In the genomic region with DNA sequence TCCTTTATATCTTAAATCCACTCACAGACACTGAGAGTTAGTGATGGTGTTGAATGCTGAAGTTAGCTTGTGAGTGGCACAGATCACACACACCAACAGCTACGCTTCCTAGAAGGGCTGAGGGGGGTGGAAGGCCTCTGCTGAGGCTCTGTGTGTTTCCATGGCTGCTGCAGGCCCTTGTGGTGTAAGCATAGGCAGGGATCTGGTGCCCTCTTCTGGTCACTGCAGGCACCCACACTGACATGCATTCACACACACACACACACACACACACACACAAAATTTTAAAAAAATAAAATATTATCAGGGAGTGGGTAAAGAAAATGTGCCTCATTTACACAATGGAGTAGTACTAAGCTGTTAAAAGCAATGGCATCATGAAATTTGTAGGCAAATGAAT, we compare ENCODE assay signal across 10 mouse cellular contexts.
DNase-seq lines count a peak whose midpoint lies in the region; ATAC-seq and TF ChIP-seq lines count a peak whose summit lies in the region.
"Had no signal": no experiment of that assay in that cellular context is flagged by ENCODE, and none has a peak within 500 bp of the region (broad histone marks: within the 10 kb centered on the region; RNA-seq: fewer than 3 reads in every experiment).

No protein-coding gene starts in this region.

- H3K9me3 ChIP-seq in hindbrain, embryonic 11.5 days (ENCODE audit: control insufficient read depth, low read length), result no peaks in the 10 kb centered on the region; the same call in 1 of the 2 replicates
- H3K9me3 ChIP-seq in hindbrain, embryonic 13.5 days, result no peaks in the 10 kb centered on the region

- WGBS in hindbrain, embryonic 11.5 days, result 78% methylated on average over 1 of the region's 1 CpGs
- 83% methylated on average over 1 of the region's 1 CpGs for WGBS in hindbrain, embryonic 13.5 days

- peak; percentile 36 for DNase-seq in hindbrain, embryonic 11.5 days (ENCODE audit: low spot score)
- DNase-seq in retina, postnatal 1 day, result peak; percentile 61
- DNase-seq in retina, embryonic 14.5 days (ENCODE audit: low spot score), result no peak
- peak; percentile 55 for DNase-seq in brain, embryonic 14.5 days (ENCODE audit: low read depth)
- peak; percentile 69 for DNase-seq in thymus, postnatal 25 days
- DNase-seq in adrenal gland, postnatal 10 days, result no peak
- no peak for DNase-seq in frontal cortex, adult 2 months (ENCODE audit: extremely low spot score in 1 of 2, low spot score in 1 of 2)
- DNase-seq: gastrocnemius, postnatal 10 days had no signal

- H3K36me3 ChIP-seq in hindbrain, embryonic 11.5 days (ENCODE audit: control insufficient read depth, insufficient read depth, low read length), result no peaks in the 10 kb centered on the region
- no peaks in the 10 kb centered on the region for H3K36me3 ChIP-seq in hindbrain, embryonic 13.5 days

- no peaks in the 10 kb centered on the region; the same call in 1 of the 2 replicates for H3K4me1 ChIP-seq in hindbrain, embryonic 11.5 days (replicated peaks; ENCODE audit: control insufficient read depth, insufficient read depth, low read length)
- H3K4me1 ChIP-seq in hindbrain, embryonic 13.5 days (replicated peaks), result peaks cover 29% of the 10 kb centered on the region

- no peaks in the 10 kb centered on the region; the same call in 1 of the 2 replicates for H3K27me3 ChIP-seq in hindbrain, embryonic 11.5 days (ENCODE audit: control insufficient read depth, insufficient read depth, low read length)
- peaks cover 3% of the 10 kb centered on the region for H3K27me3 ChIP-seq in hindbrain, embryonic 13.5 days

- H3K27ac ChIP-seq in hindbrain, embryonic 11.5 days (ENCODE audit: low read depth, low read length), result no peak overlapping the region
- no peak overlapping the region for H3K27ac ChIP-seq in hindbrain, embryonic 13.5 days

- no peak for TF ChIP-seq POLR2A in brain, embryonic 14.5 days (IDR thresholded peaks at IDR 0.05; ENCODE audit: borderline replicate concordance, extremely low read depth, insufficient read depth, insufficient read length, poor library complexity, severe bottlenecking)

- H3K4me2 ChIP-seq in hindbrain, embryonic 11.5 days (replicated peaks; ENCODE audit: low read depth, low read length), result no peak overlapping the region
- no peak overlapping the region for H3K4me2 ChIP-seq in hindbrain, embryonic 13.5 days

- TF ChIP-seq CTCF in brain, embryonic 14.5 days (IDR thresholded peaks at IDR 0.05; ENCODE audit: borderline replicate concordance, extremely low read depth, insufficient read depth, insufficient read length), result peak; percentile 44

- no peak overlapping the region for H3K9ac ChIP-seq in hindbrain, embryonic 11.5 days (ENCODE audit: low read depth, low read length)
- no peak overlapping the region for H3K9ac ChIP-seq in hindbrain, embryonic 13.5 days

- no peak for ATAC-seq in hindbrain, embryonic 11.5 days (ENCODE audit: low FRiP score)
- ATAC-seq in hindbrain, embryonic 13.5 days (ENCODE audit: low FRiP score), result no peak
- ATAC-seq: inflammation-experienced regulatory T-cells, adult 6 months had no signal

- H3K4me3 ChIP-seq in hindbrain, embryonic 11.5 days (ENCODE audit: low read depth, low read length), result no peak overlapping the region
- H3K4me3 ChIP-seq in hindbrain, embryonic 13.5 days, result no peak overlapping the region

Comparison
In these comparisons a context has a peak if more than half of its experiments do, and no peak if none do; other contexts are left out.
1. DNase-seq: peak in hindbrain, embryonic 11.5 days (single experiment), retina, postnatal 1 day (single experiment), brain, embryonic 14.5 days (single experiment) and thymus, postnatal 25 days (single experiment); none in retina, embryonic 14.5 days (single experiment), adrenal gland, postnatal 10 days (single experiment) and frontal cortex, adult 2 months (0 of 2).